Mouse (Mus musculus) forebrain, postnatal 0 days (tissue): ENCODE data around the gene Mesd. TPM values are rescaled to one million over a fixed set of nuclear protein-coding genes. Genes with fewer than 3 reads are reported as not detected.

ENCODE experiments used
- ATAC-seq: fragments of 200-750 bp; cut with Nextera tagmentation; 2 replicates; pipeline ENCODE4 v1.8.0; 2017; ENCODE audit warnings: mild to moderate bottlenecking, moderate library complexity
- DNase-seq: peaks from one replicate; pipeline ENCODE4 v3.0.0-alpha.2; 2015
- H3K27ac ChIP-seq: fragments of 300-500 bp; sonication (generic); 2 replicates; pipeline ENCODE4 v1.5.1; 2014; ENCODE audit warnings: low read depth, mild to moderate bottlenecking, antibody characterized with exemption, low read length, moderate library complexity, mixed read lengths
- H3K27me3 ChIP-seq: fragments of 300-500 bp; sonication (generic); 2 replicates; pipeline ENCODE4 v1.6.1; 2014; ENCODE audit warnings: mild to moderate bottlenecking, low read length, mixed read lengths; ENCODE audit not compliant: insufficient read depth
- H3K36me3 ChIP-seq: fragments of 300-500 bp; sonication (generic); 2 replicates; pipeline ENCODE4 v1.6.1; 2014; ENCODE audit warnings: mild to moderate bottlenecking, moderate library complexity; ENCODE audit not compliant: insufficient read depth
- H3K4me1 ChIP-seq: fragments of 300-500 bp; sonication (generic); 2 replicates; pipeline ENCODE4 v1.6.1; 2014; ENCODE audit warnings: antibody characterized with exemption; ENCODE audit not compliant: insufficient read depth
- H3K4me2 ChIP-seq: fragments of 300-500 bp; sonication (generic); 2 replicates; pipeline ENCODE4 v1.6.1; 2014; ENCODE audit warnings: low read depth, mild to moderate bottlenecking, moderate library complexity
- H3K4me3 ChIP-seq: fragments of 300-500 bp; sonication (generic); 2 replicates; pipeline ENCODE4 v1.5.1; 2014; ENCODE audit warnings: low read depth, low read length, mixed read lengths
- H3K9ac ChIP-seq: fragments of 300-500 bp; sonication (generic); 2 replicates; pipeline ENCODE4 v1.6.1; 2014; ENCODE audit warnings: mild to moderate bottlenecking
- H3K9me3 ChIP-seq: fragments of 300-500 bp; sonication (generic); 2 replicates; pipeline ENCODE4 v1.6.1; 2016; ENCODE audit warnings: low read length
- CTCF ChIP-seq: sonication (generic); IDR thresholded peaks from 2 replicates; pipeline ENCODE4 v1.5.1; 2016; ENCODE audit warnings: antibody characterized with exemption, control low read depth, low read depth
- WGBS: fragments of 180-500 bp; shearing (Covaris S2); extraction: QIAGEN DNeasy Blood & Tissue Kit; methylation state at CpG from one replicate; pipeline ENCODE4 v1.1.7; 2014; 5-methylcytosine and 5-hydroxymethylcytosine counted together
- polyA plus RNA-seq: library from polyadenylated mRNA; unstranded; fragments of >200 nt; fragmentation: Nextera tagmentation; extraction: Ambion mirVana; gene quantifications from 2 replicates; pipeline ENCODE4 v1.2.1, GENCODE M21; 2015
- total RNA-seq: library from RNA; depleted of rRNA; stranded (reverse); fragments of >200 nt; gene quantifications from 2 replicates; pipeline ENCODE4 v1.2.3, GENCODE M21; 2014; rRNA removed

Mesd gene
- total and polyA plus RNA-seq, 2 experiments from 2014 or later, result 32.1 to 76.9 TPM

DNA sequence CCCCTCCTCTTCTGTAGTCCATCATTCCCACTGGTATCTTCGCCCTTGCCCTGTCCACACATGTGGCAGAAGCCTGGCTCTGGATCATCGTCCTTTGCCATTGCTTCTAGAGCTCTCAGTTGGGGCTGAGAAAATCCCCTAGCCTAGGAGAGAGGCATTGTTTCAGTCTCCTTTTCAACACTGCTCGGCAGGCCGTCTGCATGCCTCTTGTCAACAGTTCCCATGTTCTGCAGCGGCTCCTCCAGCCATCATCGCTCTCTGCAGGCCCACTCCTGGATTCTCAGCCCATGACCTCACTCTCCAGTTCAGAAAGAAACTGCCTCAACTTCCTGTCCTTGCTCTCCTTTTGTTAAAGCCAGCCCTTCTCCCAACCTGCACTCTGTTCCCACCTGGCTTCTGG is 65.4 kb downstream of the Mesd start:
- DNase-seq, result no peak
- no peak for TF ChIP-seq CTCF
- Histone ChIP-seq H3K4me2 (no peak overlapping the region), H3K4me3 (no peak overlapping the region), H3K4me1 (no peaks in the 10 kb centered on the region), H3K27me3 (no peaks in the 10 kb centered on the region), H3K27ac (no peak overlapping the region), H3K9me3 (no peaks in the 10 kb centered on the region), H3K9ac (no peak overlapping the region), H3K36me3 (no peaks in the 10 kb centered on the region)
- ATAC-seq, result no peak
- 55% methylated on average over 6 of the region's 6 CpGs for WGBS

Other genes with a start within 250 kb of the Mesd start
- 2.8 and 3.1 TPM in 2 replicates for gene Il16, start 138.7 kb upstream of the Mesd start, total RNA-seq
- gene Il16, start 138.7 kb upstream of the Mesd start, polyA plus RNA-seq, result 1.2 TPM in 2 replicates
- gene Cfap161, start 89.6 kb upstream of the Mesd start, total RNA-seq, result 2.3 and 2.7 TPM in 2 replicates
- gene Cfap161, start 89.6 kb upstream of the Mesd start, polyA plus RNA-seq, result 2.9 and 3.9 TPM in 2 replicates
- 35.3 and 38.0 TPM in 2 replicates for gene Tlnrd1, start 161 bp upstream of the Mesd start, total RNA-seq
- 9.8 and 10.8 TPM in 2 replicates for gene Tlnrd1, start 161 bp upstream of the Mesd start, polyA plus RNA-seq
- gene Cemip, start 202.0 kb downstream of the Mesd start, total RNA-seq, result 4.4 and 5.5 TPM in 2 replicates
- gene Cemip, start 202.0 kb downstream of the Mesd start, polyA plus RNA-seq, result 0.20 and 0.34 TPM in 2 replicates